Mouse (Mus musculus) liver, embryonic 15.5 days (tissue): Measurements from ENCODE around the gene Gm49378. TPM values are rescaled to one million over a fixed set of nuclear protein-coding genes. Genes with fewer than 3 reads are reported as not detected.

Source experiments
- ATAC-seq: fragments of 200-750 bp; cut with Nextera tagmentation; 2 replicates; pipeline ENCODE4 v1.8.0; 2017; ENCODE audit warnings: moderate number of reproducible peaks, mild to moderate bottlenecking, moderate library complexity; ENCODE audit not compliant: insufficient read depth
- H3K27ac ChIP-seq: fragments of 300-500 bp; sonication (generic); replicated peaks from 2 replicates; pipeline ENCODE4 v1.5.1; 2015; ENCODE audit warnings: mild to moderate bottlenecking, inconsistent platforms
- H3K27me3 ChIP-seq: fragments of 300-500 bp; sonication (generic); 2 replicates; pipeline ENCODE4 v1.6.1; 2015; ENCODE audit warnings: mild to moderate bottlenecking, inconsistent platforms
- H3K36me3 ChIP-seq: fragments of 300-500 bp; sonication (generic); replicated peaks from 2 replicates; pipeline ENCODE4 v1.6.1; 2015; ENCODE audit warnings: moderate library complexity, mild to moderate bottlenecking, inconsistent platforms
- H3K4me1 ChIP-seq: fragments of 300-500 bp; sonication (generic); replicated peaks from 2 replicates; pipeline ENCODE4 v1.6.1; 2015; ENCODE audit warnings: inconsistent platforms
- H3K4me2 ChIP-seq: fragments of 300-500 bp; sonication (generic); 2 replicates; pipeline ENCODE4 v1.6.1; 2015; ENCODE audit warnings: moderate library complexity, mild to moderate bottlenecking, inconsistent platforms
- H3K4me3 ChIP-seq: fragments of 300-500 bp; sonication (generic); replicated peaks from 2 replicates; pipeline ENCODE4 v1.5.1; 2015; ENCODE audit warnings: mild to moderate bottlenecking, inconsistent platforms
- H3K9ac ChIP-seq: fragments of 300-500 bp; sonication (generic); 2 replicates; pipeline ENCODE4 v1.6.1; 2015; ENCODE audit warnings: moderate library complexity, mild to moderate bottlenecking, inconsistent platforms
- H3K9me3 ChIP-seq: fragments of 300-500 bp; sonication (generic); replicated peaks from 2 replicates; pipeline ENCODE4 v1.6.1; 2016; ENCODE audit warnings: inconsistent platforms
- WGBS: fragments of 180-500 bp; shearing (Covaris S2); methylation state at CpG from one replicate; pipeline ENCODE4 v1.1.7; 2015; ENCODE audit warnings: mixed read lengths; ENCODE audit not compliant: insufficient replicate concordance; 5-methylcytosine and 5-hydroxymethylcytosine counted together
- polyA plus RNA-seq: library from polyadenylated mRNA; unstranded; fragments of >200 nt; fragmentation: Nextera tagmentation; extraction: Ambion mirVana; gene quantifications from 2 replicates; pipeline ENCODE4 v1.2.1, GENCODE M21; 2015

Gene Gm49378
- 0.54 and 0.67 TPM in 2 replicates for polyA plus RNA-seq

GRCm38 (mm10) chr14:55637795-55638194, at the start of gene Gm49378:
Gene Gm49378 (minus strand): TSS chr14:55637895.
- H3K9me3 ChIP-seq: no peaks in the 10 kb centered on the region
- peaks cover 50% of the 10 kb centered on the region for H3K4me1 ChIP-seq
- no peak within 1 kb of the TSS for H3K4me2 ChIP-seq
- H3K36me3 ChIP-seq: peaks cover 75% of the 10 kb centered on the region
- WGBS: 89% methylated on average over 9 of the region's 9 CpGs
- no peak within 1 kb of the TSS for H3K27ac ChIP-seq
- no peak for ATAC-seq
- H3K9ac ChIP-seq: no peak within 1 kb of the TSS
- no peak within 1 kb of the TSS for H3K4me3 ChIP-seq
- H3K27me3 ChIP-seq: no peaks in the 10 kb centered on the region

- Histone ChIP-seq H3K4me2 (peak overlapping the region; percentile 75), H3K27me3 (no peaks in the 10 kb centered on the region), H3K27ac (peak overlapping the region; percentile 94), H3K4me3 (peak overlapping the region; percentile 80), H3K9me3 (no peaks in the 10 kb centered on the region), H3K4me1 (peaks cover 27% of the 10 kb centered on the region), H3K9ac (peak overlapping the region; percentile 73), H3K36me3 (peaks cover 35% of the 10 kb centered on the region)
- peak; percentile 3; the same call in 1 of the 2 replicates for ATAC-seq
- 17% methylated on average over 3 of the region's 3 CpGs for WGBS
These were observed 44.4 kb upstream of the Gm49378 start for GRCm38 (mm10) chr14:55682118-55682493.

GRCm38 (mm10) chr14:55681160-55682117, 43.7 kb upstream of the Gm49378 start, which contains the start of gene Tinf2:
Gene Tinf2 (minus strand): TSS chr14:55681820.
- Histone ChIP-seq H3K9ac (peak within 1 kb of the TSS; percentile 73), H3K36me3 (peaks cover 41% of the 10 kb centered on the region), H3K4me2 (peak within 1 kb of the TSS; percentile 75), H3K4me1 (peaks cover 27% of the 10 kb centered on the region), H3K27me3 (no peaks in the 10 kb centered on the region), H3K4me3 (peak within 1 kb of the TSS; percentile 80), H3K27ac (peak within 1 kb of the TSS; percentile 94), H3K9me3 (no peaks in the 10 kb centered on the region)
- peak; percentile 93 for ATAC-seq
- WGBS: under 1% methylated on average over 66 of the region's 66 CpGs

GRCm38 (mm10) chr14:55677615-55678014, 39.9 kb upstream of the Gm49378 start:
- Histone ChIP-seq H3K4me1 (peaks cover 35% of the 10 kb centered on the region), H3K36me3 (peaks cover 57% of the 10 kb centered on the region), H3K9ac (no peak overlapping the region), H3K9me3 (no peaks in the 10 kb centered on the region), H3K4me3 (no peak overlapping the region), H3K4me2 (no peak overlapping the region), H3K27ac (no peak overlapping the region), H3K27me3 (no peaks in the 10 kb centered on the region)
- ATAC-seq: no peak
- 67% methylated on average over 4 of the region's 4 CpGs for WGBS

- 56% methylated on average over 7 of the region's 7 CpGs for WGBS
- no peaks in the 10 kb centered on the region for H3K9me3 ChIP-seq
- peaks cover 32% of the 10 kb centered on the region for H3K4me1 ChIP-seq
- peak overlapping the region; percentile 79 for H3K4me3 ChIP-seq
- no peak for ATAC-seq
- peaks cover 35% of the 10 kb centered on the region for H3K36me3 ChIP-seq
- H3K27ac ChIP-seq: peak overlapping the region; percentile 88
- no peaks in the 10 kb centered on the region for H3K27me3 ChIP-seq
- H3K4me2 ChIP-seq: peak overlapping the region; percentile 75
- peak overlapping the region; percentile 76 for H3K9ac ChIP-seq
These were observed 35.0 kb upstream of the Gm49378 start for GRCm38 (mm10) chr14:55672741-55673060.

- peak within 1 kb of the TSS; percentile 75 for H3K4me2 ChIP-seq
- H3K9ac ChIP-seq: peak within 1 kb of the TSS; percentile 76
- H3K27me3 ChIP-seq: no peaks in the 10 kb centered on the region
- no peaks in the 10 kb centered on the region for H3K9me3 ChIP-seq
- H3K27ac ChIP-seq: peak within 1 kb of the TSS; percentile 88
- ATAC-seq: peak; percentile 98
- peak within 1 kb of the TSS; percentile 79 for H3K4me3 ChIP-seq
- WGBS: under 1% methylated on average over 38 of the region's 38 CpGs
- peaks cover 30% of the 10 kb centered on the region for H3K36me3 ChIP-seq
- H3K4me1 ChIP-seq: peaks cover 32% of the 10 kb centered on the region
These were observed 34.4 kb upstream of the Gm49378 start, which contains the start of the genes Gmpr2 and Nedd8 for GRCm38 (mm10) chr14:55671833-55672740. Gene Gmpr2 (plus strand): TSS chr14:55671941. Gene Nedd8 (minus strand): TSS chr14:55672124.

GRCm38 (mm10) chr14:55671486-55671832, 33.8 kb upstream of the Gm49378 start:
- H3K4me2 ChIP-seq: peak overlapping the region; percentile 75

GRCm38 (mm10) chr14:55660636-55661035, 22.9 kb upstream of the Gm49378 start:
- Histone ChIP-seq H3K9me3 (no peaks in the 10 kb centered on the region), H3K4me2 (peak overlapping the region; percentile 74), H3K27me3 (no peaks in the 10 kb centered on the region), H3K36me3 (peaks cover 46% of the 10 kb centered on the region), H3K4me1 (peaks cover 26% of the 10 kb centered on the region), H3K9ac (no peak overlapping the region; the same call in 1 of the 2 replicates), H3K27ac (peak overlapping the region; percentile 41; the same call in 1 of the 2 replicates), H3K4me3 (peak overlapping the region; percentile 77)
- peak; percentile 9; the same call in 1 of the 2 replicates for ATAC-seq
- 50% methylated on average over 2 of the region's 2 CpGs for WGBS

More at GRCm38 (mm10) chr14:55671486-55671832, 33.8 kb upstream of the Gm49378 start:
- ATAC-seq: peak; percentile 33; the same call in 1 of the 2 replicates
- Histone ChIP-seq H3K9me3 (no peaks in the 10 kb centered on the region), H3K36me3 (peaks cover 28% of the 10 kb centered on the region), H3K9ac (peak overlapping the region; percentile 76), H3K27me3 (no peaks in the 10 kb centered on the region), H3K4me1 (peaks cover 32% of the 10 kb centered on the region), H3K4me3 (peak overlapping the region; percentile 79), H3K27ac (peak overlapping the region; percentile 88)
- 0% methylated on average over 12 of the region's 12 CpGs for WGBS

- Histone ChIP-seq H3K27me3 (no peaks in the 10 kb centered on the region), H3K36me3 (peaks cover 44% of the 10 kb centered on the region), H3K4me2 (peak within 1 kb of the TSS; percentile 74), H3K27ac (peak within 1 kb of the TSS; percentile 78), H3K9ac (peak within 1 kb of the TSS; percentile 72), H3K4me1 (peaks cover 26% of the 10 kb centered on the region), H3K4me3 (peak within 1 kb of the TSS; percentile 77), H3K9me3 (no peaks in the 10 kb centered on the region)
- WGBS: under 1% methylated on average over 39 of the region's 39 CpGs
- peak; percentile 94 for ATAC-seq
These were observed 22.4 kb upstream of the Gm49378 start, which contains the start of gene Mdp1 for GRCm38 (mm10) chr14:55659960-55660573. Gene Mdp1 (minus strand): TSS chr14:55660508.

GRCm38 (mm10) chr14:55658011-55658410, 20.3 kb upstream of the Gm49378 start:
- Histone ChIP-seq H3K27ac (no peak overlapping the region), H3K9ac (no peak overlapping the region), H3K27me3 (no peaks in the 10 kb centered on the region), H3K4me1 (peaks cover 26% of the 10 kb centered on the region), H3K4me3 (no peak overlapping the region), H3K36me3 (peaks cover 32% of the 10 kb centered on the region), H3K9me3 (no peaks in the 10 kb centered on the region), H3K4me2 (no peak overlapping the region)
- 83% methylated on average over 5 of the region's 5 CpGs for WGBS
- no peak for ATAC-seq
